Mouse (Mus musculus) kidney, postnatal 0 days (tissue): Measurements from ENCODE around the gene Amdhd1. TPM values are rescaled to one million over a fixed set of nuclear protein-coding genes. Genes with fewer than 3 reads are reported as not detected.
A peak's percentile ranks its signal among the peaks of the same experiment; 100 is the strongest.

Experiments
- ATAC-seq: fragments of 200-750 bp; cut with Nextera tagmentation; replicated peaks from 2 replicates; pipeline ENCODE4 v1.8.0; 2017; ENCODE audit warnings: low read depth, moderate number of reproducible peaks, moderate TSS enrichment, moderate library complexity; ENCODE audit not compliant: low FRiP score
- DNase-seq: peaks from one replicate; pipeline ENCODE4 v3.0.0-alpha.2; 2016; ENCODE audit warnings: low spot score
- H3K27ac ChIP-seq: fragments of 300-500 bp; sonication (generic); 2 replicates; pipeline ENCODE4 v1.5.1; 2014; ENCODE audit warnings: mild to moderate bottlenecking
- H3K27me3 ChIP-seq: fragments of 300-500 bp; sonication (generic); 2 replicates; pipeline ENCODE4 v1.6.1; 2014; ENCODE audit warnings: low read length, mixed read lengths; ENCODE audit not compliant: insufficient read depth
- H3K36me3 ChIP-seq: fragments of 300-500 bp; sonication (generic); 2 replicates; pipeline ENCODE4 v1.6.1; 2014; ENCODE audit warnings: low read length, mixed read lengths; ENCODE audit not compliant: insufficient read depth
- H3K4me1 ChIP-seq: fragments of 300-500 bp; sonication (generic); replicated peaks from 2 replicates; pipeline ENCODE4 v1.6.1; 2014; ENCODE audit warnings: antibody characterized with exemption, low read length, mixed read lengths; ENCODE audit not compliant: insufficient read depth
- H3K4me2 ChIP-seq: fragments of 300-500 bp; sonication (generic); 2 replicates; pipeline ENCODE4 v1.6.1; 2014; ENCODE audit warnings: mild to moderate bottlenecking, low read length, moderate library complexity, mixed read lengths
- H3K4me3 ChIP-seq: fragments of 300-500 bp; sonication (generic); replicated peaks from 2 replicates; pipeline ENCODE4 v1.5.1; 2014; ENCODE audit warnings: low read depth, low read length
- H3K9ac ChIP-seq: fragments of 300-500 bp; sonication (generic); 2 replicates; pipeline ENCODE4 v1.6.1; 2014; ENCODE audit warnings: low read depth, low read length
- H3K9me3 ChIP-seq: fragments of 300-500 bp; sonication (generic); replicated peaks from 2 replicates; pipeline ENCODE4 v1.6.1; 2016; ENCODE audit warnings: low read length, inconsistent platforms, mixed read lengths
- CTCF ChIP-seq: IDR thresholded peaks from 2 replicates; pipeline ENCODE4 v1.5.1; 2016; ENCODE audit warnings: antibody characterized with exemption, low read depth, mild to moderate bottlenecking, moderate library complexity
- WGBS: fragments of 180-500 bp; shearing (Covaris S2); extraction: QIAGEN DNeasy Blood & Tissue Kit; methylation state at CpG from one replicate; pipeline ENCODE4 v1.1.7; 2014; 5-methylcytosine and 5-hydroxymethylcytosine counted together
- polyA plus RNA-seq: library from polyadenylated mRNA; unstranded; fragments of >200 nt; fragmentation: Nextera tagmentation; extraction: Ambion mirVana; gene quantifications from 2 replicates; pipeline ENCODE4 v1.2.1, GENCODE M21; 2015

Gene Amdhd1
- polyA plus RNA-seq, 1 experiment from 2014 or later, result 2.8 TPM

GRCm38 (mm10) chr10:93509532-93510153, 30.2 kb downstream of the Amdhd1 start:
- H3K4me3 ChIP-seq, result no peak overlapping the region
- ATAC-seq (no peak), DNase-seq (no peak)
- H3K4me2 ChIP-seq, result no peak overlapping the region
- no peaks in the 10 kb centered on the region for H3K9me3 ChIP-seq
- H3K4me1 ChIP-seq, result no peaks in the 10 kb centered on the region
- H3K36me3 ChIP-seq, result no peaks in the 10 kb centered on the region
- no peaks in the 10 kb centered on the region for H3K27me3 ChIP-seq
- WGBS, result 82% methylated on average over 15 of the region's 15 CpGs
- H3K9ac ChIP-seq, result no peak overlapping the region
- TF ChIP-seq CTCF, result no peak
- H3K27ac ChIP-seq, result no peak overlapping the region

GRCm38 (mm10) chr10:93508383-93508970, 31.4 kb downstream of the Amdhd1 start:
- Histone ChIP-seq H3K4me2 (no peak overlapping the region), H3K27ac (no peak overlapping the region), H3K9me3 (no peaks in the 10 kb centered on the region), H3K9ac (no peak overlapping the region), H3K4me1 (no peaks in the 10 kb centered on the region), H3K27me3 (no peaks in the 10 kb centered on the region), H3K36me3 (no peaks in the 10 kb centered on the region), H3K4me3 (no peak overlapping the region)
- DNase-seq, result no peak
- WGBS, result 70% methylated on average over 7 of the region's 7 CpGs
- ATAC-seq, result no peak
- no peak for TF ChIP-seq CTCF

GRCm38 (mm10) chr10:93501346-93501745, 38.5 kb downstream of the Amdhd1 start:
- DNase-seq (no peak), ATAC-seq (no peak)
- no peaks in the 10 kb centered on the region for H3K36me3 ChIP-seq
- no peak for TF ChIP-seq CTCF
- H3K4me1 ChIP-seq, result no peaks in the 10 kb centered on the region
- H3K27ac ChIP-seq, result no peak overlapping the region
- H3K27me3 ChIP-seq, result no peaks in the 10 kb centered on the region
- 75% methylated on average over 10 of the region's 10 CpGs for WGBS
- H3K4me3 ChIP-seq, result no peak overlapping the region
- H3K4me2 ChIP-seq, result no peak overlapping the region; the same call in 1 of the 2 replicates
- no peak overlapping the region for H3K9ac ChIP-seq
- no peaks in the 10 kb centered on the region for H3K9me3 ChIP-seq

GRCm38 (mm10) chr10:93500864-93501263, 39.0 kb downstream of the Amdhd1 start:
- H3K4me3 ChIP-seq, result no peak overlapping the region
- no peaks in the 10 kb centered on the region for H3K9me3 ChIP-seq
- peak; percentile 42 for DNase-seq
- TF ChIP-seq CTCF, result no peak
- H3K27me3 ChIP-seq, result no peaks in the 10 kb centered on the region
- no peak overlapping the region for H3K9ac ChIP-seq
- no peaks in the 10 kb centered on the region for H3K36me3 ChIP-seq
- H3K27ac ChIP-seq, result no peak overlapping the region
- ATAC-seq, result no peak
- peak overlapping the region; percentile 21; the same call in 1 of the 2 replicates for H3K4me2 ChIP-seq
- WGBS, result 12% methylated on average over 10 of the region's 10 CpGs
- no peaks in the 10 kb centered on the region for H3K4me1 ChIP-seq

GRCm38 (mm10) chr10:93490451-93490850, 49.4 kb downstream of the Amdhd1 start:
- Histone ChIP-seq H3K4me3 (no peak overlapping the region), H3K4me1 (no peaks in the 10 kb centered on the region), H3K27me3 (no peaks in the 10 kb centered on the region), H3K27ac (no peak overlapping the region), H3K4me2 (no peak overlapping the region), H3K9ac (no peak overlapping the region), H3K36me3 (no peaks in the 10 kb centered on the region), H3K9me3 (no peaks in the 10 kb centered on the region)
- ATAC-seq (no peak), DNase-seq (no peak)
- no peak for TF ChIP-seq CTCF
- 39% methylated on average over 4 of the region's 4 CpGs for WGBS

- 76% methylated on average over 6 of the region's 6 CpGs for WGBS
- Histone ChIP-seq H3K4me1 (no peaks in the 10 kb centered on the region), H3K9me3 (no peaks in the 10 kb centered on the region), H3K9ac (no peak overlapping the region), H3K27ac (no peak overlapping the region), H3K27me3 (no peaks in the 10 kb centered on the region), H3K4me3 (no peak overlapping the region), H3K36me3 (peaks cover 6% of the 10 kb centered on the region; the same call in 1 of the 2 replicates), H3K4me2 (no peak overlapping the region)
- no peak for ATAC-seq
- no peak for DNase-seq
- TF ChIP-seq CTCF, result no peak
These were observed 51.0 kb downstream of the Amdhd1 start for GRCm38 (mm10) chr10:93488828-93489226.
